Mouse (Mus musculus): ENCODE measurements at regions not wholly inside any gene's neighbourhood (a gene's known extent, or its start where the extent isn't known, plus 50 kb on each side); places are given as distances from the start of the nearest gene placed in this dataset.
A peak's percentile ranks its signal among the peaks of the same experiment; 100 is the strongest.

GRCm38 (mm10) chr14:110685247-110685646 is 69.7 kb downstream of the Slitrk6 start:
- no peak for DNase-seq (ENCODE audit: low spot score)

- DNase-seq (ENCODE audit: low spot score), result no peak
Measured at GRCm38 (mm10) chr14:110679741-110680140, 75.2 kb downstream of the Slitrk6 start.

GRCm38 (mm10) chr14:110665712-110666111 is 89.2 kb downstream of the Slitrk6 start:
- DNase-seq (ENCODE audit: low spot score), result peak; percentile 11

- DNase-seq (ENCODE audit: low spot score), result no peak
Measured at GRCm38 (mm10) chr14:110663231-110663630, 91.7 kb downstream of the Slitrk6 start.

GRCm38 (mm10) chr14:110634147-110634546 is 120.8 kb downstream of the Slitrk6 start:
- DNase-seq (ENCODE audit: low spot score), result no peak

GRCm38 (mm10) chr14:110623716-110624115 is 131.2 kb downstream of the Slitrk6 start:
- DNase-seq (ENCODE audit: low spot score), result no peak

GRCm38 (mm10) chr14:110618496-110618920 is 136.4 kb downstream of the Slitrk6 start:
- no peak for DNase-seq (ENCODE audit: low spot score)

- DNase-seq (ENCODE audit: low spot score), result no peak
Measured at GRCm38 (mm10) chr14:110616447-110616846, 138.5 kb downstream of the Slitrk6 start.

- no peak for DNase-seq (ENCODE audit: low spot score)
Measured at GRCm38 (mm10) chr14:110580311-110580710, 174.6 kb downstream of the Slitrk6 start.

GRCm38 (mm10) chr14:110570717-110571116 is 184.2 kb downstream of the Slitrk6 start:
- DNase-seq (ENCODE audit: low spot score), result no peak

- no peak for DNase-seq (ENCODE audit: low spot score)
Measured at GRCm38 (mm10) chr14:110565783-110566445, 189.0 kb downstream of the Slitrk6 start.

- DNase-seq (ENCODE audit: low spot score), result no peak
Measured at GRCm38 (mm10) chr14:110564621-110565020, 190.3 kb downstream of the Slitrk6 start.

GRCm38 (mm10) chr14:110545265-110545664 is 209.7 kb downstream of the Slitrk6 start:
- no peak for DNase-seq (ENCODE audit: low spot score)

GRCm38 (mm10) chr14:110543303-110544134 is 211.4 kb downstream of the Slitrk6 start:
- no peak for DNase-seq (ENCODE audit: low spot score)

- DNase-seq (ENCODE audit: low spot score), result no peak
Measured at GRCm38 (mm10) chr14:110527306-110527705, 227.6 kb downstream of the Slitrk6 start.

- no peak for DNase-seq (ENCODE audit: low spot score)
Measured at GRCm38 (mm10) chr14:110485057-110485456, 269.9 kb downstream of the Slitrk6 start.

- DNase-seq (ENCODE audit: low spot score), result peak; percentile 31
Measured at GRCm38 (mm10) chr14:110472743-110473142, 282.2 kb downstream of the Slitrk6 start.

- no peak for DNase-seq (ENCODE audit: low spot score)
Measured at GRCm38 (mm10) chr14:110472176-110472575, 282.8 kb downstream of the Slitrk6 start.

- DNase-seq (ENCODE audit: low spot score), result no peak
Measured at GRCm38 (mm10) chr14:110470714-110471113, 284.2 kb downstream of the Slitrk6 start.

GRCm38 (mm10) chr14:110468457-110469311 is 286.3 kb downstream of the Slitrk6 start:
- no peak for DNase-seq (ENCODE audit: low spot score)

All from embryo, embryonic 10 days (tissue).